Mouse (Mus musculus): ENCODE measurements around the gene Atg4b. TPM values are rescaled to one million over a fixed set of nuclear protein-coding genes. Genes with fewer than 3 reads are reported as not detected.

Gene Atg4b
- polyA plus RNA-seq, 1 experiment from 2014 or later, result 61.7 TPM

GRCm38 (mm10) chr1:93731880-93732281 is 19.4 kb upstream of the Atg4b start:
- DNase-seq (ENCODE audit: low spot score) (no peak), ATAC-seq (ENCODE audit: low FRiP score, low TSS enrichment) (peak; percentile 39; the same call in 1 of the 2 replicates)
- TF ChIP-seq EP300 (optimal IDR thresholded peaks at IDR 0.05) (no peak), CTCF (IDR thresholded peaks at IDR 0.05; ENCODE audit: low read depth) (no peak)
- no peaks in the 10 kb centered on the region for H3K27me3 ChIP-seq (ENCODE audit: control insufficient read depth, insufficient read depth, low read length)
- no peak overlapping the region for H3K4me3 ChIP-seq (ENCODE audit: low read depth, low read length)
- H3K4me2 ChIP-seq (replicated peaks; ENCODE audit: low read depth), result 0 out of 2 replicates have a peak overlapping the region, but pooled peaks have one; percentile 12
- H3K9ac ChIP-seq (ENCODE audit: low read length), result no peak overlapping the region
- H3K36me3 ChIP-seq (ENCODE audit: control insufficient read depth, insufficient read depth, low read length), result no peaks in the 10 kb centered on the region
- no peaks in the 10 kb centered on the region for H3K4me1 ChIP-seq (replicated peaks; ENCODE audit: control insufficient read depth, insufficient read depth)
- WGBS, result 28% methylated on average over 3 of the region's 3 CpGs
- no peak overlapping the region for H3K27ac ChIP-seq (replicated peaks)
- no peaks in the 10 kb centered on the region for H3K9me3 ChIP-seq (ENCODE audit: control insufficient read depth, low read length)

GRCm38 (mm10) chr1:93735859-93736258 is 15.4 kb upstream of the Atg4b start:
- H3K36me3 ChIP-seq (ENCODE audit: control insufficient read depth, insufficient read depth, low read length), result no peaks in the 10 kb centered on the region
- TF ChIP-seq CTCF (IDR thresholded peaks at IDR 0.05; ENCODE audit: low read depth), result no peak
- TF ChIP-seq EP300 (optimal IDR thresholded peaks at IDR 0.05), result no peak
- no peak overlapping the region for H3K4me2 ChIP-seq (replicated peaks; ENCODE audit: low read depth)
- no peaks in the 10 kb centered on the region for H3K9me3 ChIP-seq (ENCODE audit: control insufficient read depth, low read length)
- no peak overlapping the region for H3K27ac ChIP-seq (replicated peaks)
- H3K9ac ChIP-seq (ENCODE audit: low read length), result no peak overlapping the region
- no peaks in the 10 kb centered on the region for H3K4me1 ChIP-seq (replicated peaks; ENCODE audit: control insufficient read depth, insufficient read depth)
- no peak overlapping the region for H3K4me3 ChIP-seq (ENCODE audit: low read depth, low read length)
- H3K27me3 ChIP-seq (ENCODE audit: control insufficient read depth, insufficient read depth, low read length), result no peaks in the 10 kb centered on the region
- ATAC-seq (ENCODE audit: low FRiP score, low TSS enrichment) (no peak), DNase-seq (ENCODE audit: low spot score) (no peak)
- WGBS, result 85% methylated on average over 3 of the region's 3 CpGs

GRCm38 (mm10) chr1:93737711-93738110 is 13.6 kb upstream of the Atg4b start:
- DNase-seq (ENCODE audit: low spot score), result no peak
- Histone ChIP-seq H3K27ac (replicated peaks) (no peak overlapping the region), H3K27me3 (ENCODE audit: control insufficient read depth, insufficient read depth, low read length) (no peaks in the 10 kb centered on the region), H3K9ac (ENCODE audit: low read length) (no peak overlapping the region), H3K4me2 (replicated peaks; ENCODE audit: low read depth) (no peak overlapping the region), H3K9me3 (ENCODE audit: control insufficient read depth, low read length) (no peaks in the 10 kb centered on the region), H3K4me1 (replicated peaks; ENCODE audit: control insufficient read depth, insufficient read depth) (no peaks in the 10 kb centered on the region), H3K36me3 (ENCODE audit: control insufficient read depth, insufficient read depth, low read length) (no peaks in the 10 kb centered on the region), H3K4me3 (ENCODE audit: low read depth, low read length) (no peak overlapping the region)
- WGBS, result 92% methylated on average over 5 of the region's 5 CpGs
- no peak for ATAC-seq (ENCODE audit: low FRiP score, low TSS enrichment)
- TF ChIP-seq CTCF (IDR thresholded peaks at IDR 0.05; ENCODE audit: low read depth) (no peak), EP300 (optimal IDR thresholded peaks at IDR 0.05) (no peak)

DNA sequence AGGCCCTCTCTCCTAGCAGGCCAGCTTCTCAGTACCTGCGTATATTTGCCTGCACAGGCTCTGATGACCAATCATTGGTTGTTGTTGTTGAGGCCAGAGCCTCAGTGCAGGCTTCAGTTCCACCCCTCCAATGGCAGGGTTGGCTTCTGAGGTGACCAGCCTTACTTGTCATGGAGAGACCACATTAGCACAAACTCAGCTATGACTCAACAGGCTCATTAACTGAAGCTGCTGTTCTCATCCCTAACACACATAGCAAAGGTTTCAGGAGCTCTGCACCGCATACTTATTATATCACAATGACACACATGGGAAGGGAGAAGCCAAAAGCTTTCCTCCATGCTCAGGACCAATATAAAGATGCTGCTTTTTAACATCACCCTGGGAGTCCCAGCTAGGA is 10.6 kb upstream of the Atg4b start:
- no peak overlapping the region for H3K4me2 ChIP-seq (replicated peaks; ENCODE audit: low read depth)
- ATAC-seq (ENCODE audit: low FRiP score, low TSS enrichment) (no peak), DNase-seq (ENCODE audit: low spot score) (no peak)
- H3K4me1 ChIP-seq (replicated peaks; ENCODE audit: control insufficient read depth, insufficient read depth), result no peaks in the 10 kb centered on the region
- no peak overlapping the region for H3K9ac ChIP-seq (ENCODE audit: low read length)
- TF ChIP-seq CTCF (IDR thresholded peaks at IDR 0.05; ENCODE audit: low read depth) (no peak), EP300 (optimal IDR thresholded peaks at IDR 0.05) (no peak)
- H3K4me3 ChIP-seq (ENCODE audit: low read depth, low read length), result no peak overlapping the region
- H3K27ac ChIP-seq (replicated peaks), result no peak overlapping the region
- H3K9me3 ChIP-seq (ENCODE audit: control insufficient read depth, low read length), result no peaks in the 10 kb centered on the region
- WGBS, result 91% methylated on average over 2 of the region's 2 CpGs
- no peaks in the 10 kb centered on the region for H3K36me3 ChIP-seq (ENCODE audit: control insufficient read depth, insufficient read depth, low read length)
- no peaks in the 10 kb centered on the region for H3K27me3 ChIP-seq (ENCODE audit: control insufficient read depth, insufficient read depth, low read length)

GRCm38 (mm10) chr1:93741987-93742386 is 9.3 kb upstream of the Atg4b start:
- Histone ChIP-seq H3K9ac (ENCODE audit: low read length) (no peak overlapping the region), H3K36me3 (ENCODE audit: control insufficient read depth, insufficient read depth, low read length) (no peaks in the 10 kb centered on the region), H3K9me3 (ENCODE audit: control insufficient read depth, low read length) (no peaks in the 10 kb centered on the region), H3K27ac (replicated peaks) (no peak overlapping the region), H3K27me3 (ENCODE audit: control insufficient read depth, insufficient read depth, low read length) (no peaks in the 10 kb centered on the region), H3K4me1 (replicated peaks; ENCODE audit: control insufficient read depth, insufficient read depth) (no peaks in the 10 kb centered on the region), H3K4me2 (replicated peaks; ENCODE audit: low read depth) (no peak overlapping the region), H3K4me3 (ENCODE audit: low read depth, low read length) (no peak overlapping the region)
- ATAC-seq (ENCODE audit: low FRiP score, low TSS enrichment) (no peak), DNase-seq (ENCODE audit: low spot score) (no peak)
- 63% methylated on average over 4 of the region's 4 CpGs for WGBS
- TF ChIP-seq CTCF (IDR thresholded peaks at IDR 0.05; ENCODE audit: low read depth), result no peak
- no peak for TF ChIP-seq EP300 (optimal IDR thresholded peaks at IDR 0.05)

GRCm38 (mm10) chr1:93742910-93743309 is 8.4 kb upstream of the Atg4b start:
- DNase-seq (ENCODE audit: low spot score) (no peak), ATAC-seq (ENCODE audit: low FRiP score, low TSS enrichment) (no peak)
- Histone ChIP-seq H3K9ac (ENCODE audit: low read length) (no peak overlapping the region), H3K4me1 (replicated peaks; ENCODE audit: control insufficient read depth, insufficient read depth) (no peaks in the 10 kb centered on the region), H3K27me3 (ENCODE audit: control insufficient read depth, insufficient read depth, low read length) (no peaks in the 10 kb centered on the region), H3K36me3 (ENCODE audit: control insufficient read depth, insufficient read depth, low read length) (no peaks in the 10 kb centered on the region), H3K9me3 (ENCODE audit: control insufficient read depth, low read length) (no peaks in the 10 kb centered on the region), H3K4me2 (replicated peaks; ENCODE audit: low read depth) (no peak overlapping the region), H3K4me3 (ENCODE audit: low read depth, low read length) (no peak overlapping the region), H3K27ac (replicated peaks) (no peak overlapping the region)
- TF ChIP-seq CTCF (IDR thresholded peaks at IDR 0.05; ENCODE audit: low read depth) (peak; percentile 52), EP300 (optimal IDR thresholded peaks at IDR 0.05) (no peak)

All from stomach, postnatal 0 days (tissue).